Mouse (Mus musculus) neural tube, embryonic 15.5 days (tissue): ENCODE measurements at regions not wholly inside any gene's neighbourhood (a gene's known extent, or its start where the extent isn't known, plus 50 kb on each side); places are given as distances from the start of the nearest gene placed in this dataset.

Source experiments
- ATAC-seq: fragments of 200-750 bp; cut with Nextera tagmentation; 2 replicates; pipeline ENCODE4 v1.8.0; 2017; ENCODE audit warnings: mild to moderate bottlenecking, moderate TSS enrichment, moderate library complexity; ENCODE audit not compliant: low FRiP score
- H3K27ac ChIP-seq: fragments of 300-500 bp; sonication (generic); replicated peaks from 2 replicates; pipeline ENCODE4 v1.5.1; 2015; ENCODE audit warnings: mild to moderate bottlenecking, inconsistent platforms
- H3K27me3 ChIP-seq: fragments of 300-500 bp; sonication (generic); replicated peaks from 2 replicates; pipeline ENCODE4 v1.6.1; 2015; ENCODE audit warnings: inconsistent platforms
- H3K36me3 ChIP-seq: fragments of 300-500 bp; sonication (generic); 2 replicates; pipeline ENCODE4 v1.6.1; 2015; ENCODE audit warnings: inconsistent platforms
- H3K4me1 ChIP-seq: fragments of 300-500 bp; sonication (generic); 2 replicates; pipeline ENCODE4 v1.6.1; 2015; ENCODE audit warnings: inconsistent platforms
- H3K4me2 ChIP-seq: fragments of 300-500 bp; sonication (generic); 2 replicates; pipeline ENCODE4 v1.6.1; 2015; ENCODE audit warnings: inconsistent platforms, mild to moderate bottlenecking, moderate library complexity
- H3K4me3 ChIP-seq: fragments of 300-500 bp; sonication (generic); replicated peaks from 2 replicates; pipeline ENCODE4 v1.5.1; 2015; ENCODE audit warnings: mild to moderate bottlenecking, inconsistent platforms
- H3K9ac ChIP-seq: fragments of 300-500 bp; sonication (generic); replicated peaks from 2 replicates; pipeline ENCODE4 v1.6.1; 2015; ENCODE audit warnings: mild to moderate bottlenecking, inconsistent platforms
- H3K9me3 ChIP-seq: fragments of 300-500 bp; sonication (generic); replicated peaks from 2 replicates; pipeline ENCODE4 v1.6.1; 2016; ENCODE audit warnings: inconsistent platforms
- WGBS: fragments of 180-500 bp; shearing (Covaris S2); methylation state at CpG from one replicate; pipeline ENCODE4 v1.1.7; 2015; ENCODE audit warnings: mixed read lengths; 5-methylcytosine and 5-hydroxymethylcytosine counted together

DNA sequence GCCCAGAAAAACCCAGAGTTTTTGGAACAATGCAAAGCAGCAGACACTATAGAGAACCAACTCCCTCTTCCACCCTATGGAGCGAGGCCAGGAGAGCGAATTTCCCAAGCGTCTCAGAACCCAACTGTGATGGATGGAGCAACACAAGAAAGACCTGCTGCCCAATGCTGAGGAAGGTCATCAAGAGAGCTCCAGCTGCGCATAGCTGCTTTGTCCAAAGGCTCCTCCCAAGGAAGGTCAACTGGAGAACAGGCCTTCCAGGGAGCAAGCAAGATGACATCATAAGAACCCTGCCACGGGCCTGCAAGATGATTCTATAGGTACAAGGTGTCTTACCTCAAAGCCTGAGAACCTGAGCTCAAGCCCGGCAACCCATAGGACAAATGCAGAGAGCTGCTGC lies 104.5 kb upstream of the Lpar1 start:
- H3K9ac ChIP-seq = no peak overlapping the region
- no peak for ATAC-seq
- no peaks in the 10 kb centered on the region for H3K9me3 ChIP-seq
- H3K27me3 ChIP-seq = no peaks in the 10 kb centered on the region
- H3K27ac ChIP-seq = no peak overlapping the region
- H3K36me3 ChIP-seq = no peaks in the 10 kb centered on the region
- no peak overlapping the region for H3K4me2 ChIP-seq
- no peaks in the 10 kb centered on the region for H3K4me1 ChIP-seq
- no peak overlapping the region for H3K4me3 ChIP-seq
- 54% methylated on average over 6 of the region's 6 CpGs for WGBS

DNA sequence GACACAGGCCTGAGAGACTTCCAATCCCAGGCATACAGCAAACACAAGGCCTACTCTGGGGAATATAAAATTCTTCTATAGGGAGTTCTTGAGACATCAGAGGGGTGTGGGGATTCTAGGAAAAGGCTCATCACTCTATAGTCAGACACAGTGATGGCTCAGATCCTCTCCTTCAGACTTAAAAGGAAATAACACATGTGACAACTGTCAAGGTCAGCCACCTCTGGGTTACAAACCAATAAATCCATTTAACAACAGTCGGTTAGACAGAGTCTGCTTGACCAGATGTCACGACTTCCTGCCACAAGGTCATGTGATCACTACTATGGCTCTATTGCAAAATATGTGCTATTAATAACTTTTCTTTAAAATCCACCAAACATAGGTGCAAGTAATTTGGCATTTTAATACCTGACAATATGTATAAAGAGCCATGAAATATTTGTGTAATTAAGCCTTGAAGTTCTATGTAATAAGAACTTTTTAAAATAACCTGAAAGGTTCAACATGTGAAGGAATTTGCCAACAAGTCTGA lies 94.1 kb upstream of the Lpar1 start:
- Histone ChIP-seq H3K4me1 (no peaks in the 10 kb centered on the region), H3K36me3 (no peaks in the 10 kb centered on the region), H3K9ac (no peak overlapping the region), H3K9me3 (no peaks in the 10 kb centered on the region), H3K4me2 (no peak overlapping the region), H3K4me3 (no peak overlapping the region), H3K27me3 (no peaks in the 10 kb centered on the region), H3K27ac (no peak overlapping the region)
- ATAC-seq = no peak
- 73% methylated on average over 2 of the region's 2 CpGs for WGBS

DNA sequence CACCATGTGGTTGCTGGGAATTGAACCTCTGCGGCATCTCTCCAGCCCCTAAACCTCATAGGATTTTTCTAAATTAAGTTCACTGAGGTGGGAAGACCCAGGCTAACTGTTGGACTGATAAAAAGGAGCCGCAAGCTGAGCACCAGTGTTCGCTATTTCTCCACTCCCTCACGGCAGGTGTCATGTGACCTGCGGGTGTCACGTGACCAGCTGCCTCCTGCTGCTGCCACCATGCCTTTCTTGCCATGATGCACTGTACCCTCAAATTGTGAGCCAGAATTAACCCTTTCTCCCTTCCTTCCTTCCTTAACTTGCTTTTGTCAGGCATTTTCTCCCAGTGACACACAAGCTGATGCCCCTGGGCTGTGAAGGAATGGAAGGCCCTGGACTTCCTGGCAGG lies 93.1 kb upstream of the Lpar1 start:
- Histone ChIP-seq H3K27ac (no peak overlapping the region), H3K27me3 (no peaks in the 10 kb centered on the region), H3K4me2 (no peak overlapping the region), H3K4me3 (no peak overlapping the region), H3K4me1 (no peaks in the 10 kb centered on the region), H3K36me3 (no peaks in the 10 kb centered on the region), H3K9me3 (no peaks in the 10 kb centered on the region), H3K9ac (no peak overlapping the region)
- 90% methylated on average over 6 of the region's 6 CpGs for WGBS
- no peak for ATAC-seq

DNA sequence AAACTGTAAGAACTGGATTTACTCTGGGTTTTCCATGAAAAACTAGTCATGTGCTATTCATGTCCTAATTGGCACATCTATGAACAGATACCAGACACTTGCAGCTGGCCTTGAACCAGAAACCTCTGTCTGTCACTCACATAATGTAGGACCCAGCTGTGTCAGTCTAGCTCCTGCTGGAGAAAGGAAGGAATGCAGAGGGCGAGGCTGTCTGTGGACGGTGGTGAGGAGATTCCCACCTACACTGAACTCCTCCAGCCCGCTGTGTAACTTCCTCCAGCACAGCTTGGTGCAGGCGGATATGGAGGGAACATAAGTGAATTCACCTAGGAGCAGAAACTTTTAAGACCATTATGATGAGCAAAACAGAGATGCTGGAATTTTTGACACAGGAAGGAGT lies 89.7 kb upstream of the Lpar1 start:
- Histone ChIP-seq H3K27me3 (no peaks in the 10 kb centered on the region), H3K9ac (no peak overlapping the region), H3K27ac (no peak overlapping the region), H3K9me3 (no peaks in the 10 kb centered on the region), H3K36me3 (no peaks in the 10 kb centered on the region), H3K4me2 (no peak overlapping the region), H3K4me3 (no peak overlapping the region), H3K4me1 (no peaks in the 10 kb centered on the region)
- WGBS = 73% methylated on average over 4 of the region's 4 CpGs
- ATAC-seq = no peak

DNA sequence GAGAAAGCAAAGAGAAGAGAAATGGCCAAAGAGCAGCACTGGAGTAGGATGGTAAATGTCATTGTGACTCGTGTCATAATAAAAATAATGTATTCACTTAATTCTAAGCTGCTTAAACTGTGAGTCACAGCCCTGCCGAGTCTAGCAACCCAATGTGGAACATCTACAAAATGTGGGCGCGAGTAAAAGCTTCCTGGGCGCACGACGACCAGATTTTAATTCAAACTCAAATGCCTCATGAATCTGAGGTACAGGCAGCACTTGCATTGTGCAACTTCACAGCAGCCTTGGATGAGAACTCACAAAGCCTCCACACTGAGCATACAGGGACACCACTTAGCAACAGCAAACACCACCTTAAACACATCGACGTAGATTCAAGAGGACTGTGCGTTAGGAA lies 88.5 kb upstream of the Lpar1 start:
- Histone ChIP-seq H3K27ac (no peak overlapping the region), H3K27me3 (no peaks in the 10 kb centered on the region), H3K4me3 (no peak overlapping the region), H3K4me2 (no peak overlapping the region), H3K9ac (no peak overlapping the region), H3K9me3 (no peaks in the 10 kb centered on the region), H3K4me1 (no peaks in the 10 kb centered on the region), H3K36me3 (no peaks in the 10 kb centered on the region)
- no peak for ATAC-seq
- 90% methylated on average over 10 of the region's 10 CpGs for WGBS

DNA sequence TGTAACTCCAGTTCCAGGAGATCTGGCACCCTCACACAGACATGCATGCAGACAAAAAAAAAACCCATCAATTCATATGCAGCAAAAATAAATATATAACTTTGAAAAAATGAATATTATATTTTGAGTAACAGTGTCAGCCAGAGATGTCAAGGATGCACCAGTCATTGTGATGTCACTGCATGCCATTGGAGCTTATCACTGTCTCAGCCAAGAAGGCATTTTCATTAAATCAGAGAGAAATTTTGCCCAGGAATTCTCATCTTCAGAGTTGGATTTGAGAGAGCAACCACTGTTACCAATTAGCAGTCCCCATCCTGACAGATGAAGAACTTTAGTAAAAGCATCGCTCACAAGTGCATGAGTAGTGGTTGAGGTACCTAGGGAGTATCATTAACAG lies 79.0 kb upstream of the Lpar1 start:
- H3K36me3 ChIP-seq = no peaks in the 10 kb centered on the region
- WGBS = 92% methylated on average over 1 of the region's 1 CpGs
- no peaks in the 10 kb centered on the region for H3K27me3 ChIP-seq
- H3K9ac ChIP-seq = no peak overlapping the region
- no peak overlapping the region for H3K4me3 ChIP-seq
- H3K4me1 ChIP-seq = no peaks in the 10 kb centered on the region
- no peak overlapping the region for H3K4me2 ChIP-seq
- H3K27ac ChIP-seq = no peak overlapping the region
- ATAC-seq = no peak
- H3K9me3 ChIP-seq = no peaks in the 10 kb centered on the region

DNA sequence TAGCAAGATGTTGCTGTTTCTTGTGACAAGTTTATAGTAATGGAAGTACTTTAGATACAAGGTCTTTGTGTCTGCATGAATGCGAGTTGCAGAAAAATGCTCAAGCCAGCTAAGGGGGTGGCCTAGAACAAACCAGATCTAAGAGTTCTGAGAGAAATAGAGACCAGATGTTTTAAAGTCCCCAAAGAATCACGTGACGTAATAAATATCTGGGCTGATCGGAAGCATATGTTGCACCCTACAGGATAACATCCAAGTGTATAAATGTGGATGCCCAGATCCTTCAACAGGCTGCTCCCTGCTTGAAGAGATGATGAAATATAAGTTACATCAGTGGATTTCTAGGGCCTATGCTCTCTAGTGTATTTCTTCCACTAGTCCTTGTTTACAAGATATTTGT lies 77.7 kb upstream of the Lpar1 start:
- Histone ChIP-seq H3K9ac (no peak overlapping the region), H3K27ac (no peak overlapping the region), H3K4me3 (no peak overlapping the region), H3K27me3 (no peaks in the 10 kb centered on the region), H3K4me1 (no peaks in the 10 kb centered on the region), H3K9me3 (no peaks in the 10 kb centered on the region), H3K36me3 (no peaks in the 10 kb centered on the region), H3K4me2 (no peak overlapping the region)
- 78% methylated on average over 4 of the region's 4 CpGs for WGBS
- ATAC-seq = no peak

DNA sequence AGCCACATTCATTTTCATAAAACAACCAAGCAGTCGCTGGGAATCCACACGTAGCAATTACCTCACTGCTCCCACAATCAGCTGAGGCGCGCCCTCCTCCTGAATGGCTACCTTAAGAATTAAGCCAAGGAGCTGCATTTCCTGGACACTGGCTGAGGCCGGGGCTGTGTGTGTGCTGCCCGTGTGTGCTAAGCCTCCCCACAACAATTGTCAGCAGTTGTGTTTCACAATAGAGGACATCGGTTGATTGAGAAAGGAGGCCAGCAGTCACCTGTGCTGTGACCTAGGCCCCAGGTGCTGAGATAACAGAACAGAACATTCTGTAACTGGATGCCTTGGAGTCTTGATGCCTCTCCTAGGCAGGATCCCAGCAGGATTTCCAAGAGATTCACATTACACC lies 73.3 kb upstream of the Lpar1 start:
- no peak overlapping the region for H3K27ac ChIP-seq
- no peaks in the 10 kb centered on the region for H3K36me3 ChIP-seq
- H3K4me1 ChIP-seq = no peaks in the 10 kb centered on the region
- no peaks in the 10 kb centered on the region for H3K9me3 ChIP-seq
- no peak for ATAC-seq
- no peak overlapping the region for H3K4me3 ChIP-seq
- 69% methylated on average over 7 of the region's 7 CpGs for WGBS
- no peak overlapping the region for H3K4me2 ChIP-seq
- H3K9ac ChIP-seq = no peak overlapping the region
- H3K27me3 ChIP-seq = no peaks in the 10 kb centered on the region

DNA sequence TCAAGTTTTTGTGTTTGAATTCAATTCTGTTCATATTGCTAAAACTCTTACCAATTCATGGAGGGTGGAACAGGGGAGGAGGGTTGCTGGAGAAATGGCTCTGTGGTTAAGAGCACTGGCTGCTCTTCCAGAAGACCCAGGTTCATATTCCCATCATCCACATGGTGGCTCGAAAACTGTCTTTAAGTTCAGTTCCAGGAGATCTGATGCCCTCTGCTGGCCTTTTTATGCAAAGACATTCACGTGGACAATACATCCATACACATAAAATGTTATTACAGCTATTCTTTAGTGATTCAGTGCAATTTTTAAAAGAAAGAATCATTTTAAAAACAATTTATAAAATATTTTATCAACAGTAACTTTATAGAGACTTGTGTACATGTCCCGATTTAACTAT lies 70.4 kb upstream of the Lpar1 start:
- H3K27ac ChIP-seq = no peak overlapping the region
- no peak for ATAC-seq
- no peak overlapping the region for H3K4me3 ChIP-seq
- no peak overlapping the region for H3K9ac ChIP-seq
- H3K27me3 ChIP-seq = no peaks in the 10 kb centered on the region
- no peaks in the 10 kb centered on the region for H3K9me3 ChIP-seq
- WGBS = 77% methylated on average over 3 of the region's 3 CpGs
- no peak overlapping the region for H3K4me2 ChIP-seq
- no peaks in the 10 kb centered on the region for H3K36me3 ChIP-seq
- H3K4me1 ChIP-seq = no peaks in the 10 kb centered on the region

DNA sequence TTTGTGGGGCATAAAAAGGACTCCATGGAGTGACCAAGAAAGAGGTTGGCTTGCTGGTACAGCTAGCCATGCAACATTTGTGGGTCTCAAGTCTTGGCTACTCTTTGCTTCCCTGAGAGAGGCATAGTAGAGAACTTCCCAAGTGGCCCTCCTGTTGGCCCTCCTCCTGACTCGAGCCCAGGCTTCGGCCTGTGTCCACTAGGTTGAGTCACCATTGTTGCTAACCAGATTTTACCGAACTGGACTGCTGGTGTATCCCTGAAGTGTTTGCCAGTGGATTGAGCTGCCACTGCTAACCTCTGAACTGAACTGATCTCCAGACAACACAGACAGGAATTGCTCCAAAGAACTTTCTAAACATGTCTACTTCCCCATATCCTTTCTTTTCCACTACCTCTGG lies 66.9 kb upstream of the Lpar1 start:
- Histone ChIP-seq H3K4me1 (no peaks in the 10 kb centered on the region), H3K4me3 (no peak overlapping the region), H3K9ac (no peak overlapping the region), H3K9me3 (no peaks in the 10 kb centered on the region), H3K27ac (no peak overlapping the region), H3K4me2 (no peak overlapping the region), H3K27me3 (no peaks in the 10 kb centered on the region), H3K36me3 (no peaks in the 10 kb centered on the region)
- WGBS = 92% methylated on average over 3 of the region's 3 CpGs
- no peak for ATAC-seq

DNA sequence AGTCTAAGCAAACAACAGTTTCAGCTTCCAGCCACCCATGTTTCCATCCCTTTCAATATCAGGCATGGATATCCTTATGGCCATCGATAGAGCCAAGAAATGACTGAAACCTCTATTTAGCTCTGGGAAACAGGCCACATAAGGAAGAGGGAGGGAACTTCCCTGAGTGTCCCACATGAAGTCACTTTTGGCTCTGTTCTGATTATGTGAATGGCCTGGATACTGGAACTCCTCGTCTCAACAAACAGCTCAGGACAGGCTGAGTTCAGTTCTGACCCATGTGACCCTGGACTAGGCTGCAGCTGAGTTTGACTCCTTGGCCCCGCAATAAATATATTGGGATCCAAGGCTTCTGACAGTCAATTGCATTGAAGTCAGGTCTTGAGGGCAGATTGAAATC lies 63.6 kb upstream of the Lpar1 start:
- H3K9me3 ChIP-seq = no peaks in the 10 kb centered on the region
- H3K4me2 ChIP-seq = no peak overlapping the region
- H3K36me3 ChIP-seq = no peaks in the 10 kb centered on the region
- H3K27me3 ChIP-seq = no peaks in the 10 kb centered on the region
- no peak overlapping the region for H3K9ac ChIP-seq
- WGBS = 89% methylated on average over 3 of the region's 3 CpGs
- no peak for ATAC-seq
- H3K27ac ChIP-seq = no peak overlapping the region
- H3K4me1 ChIP-seq = no peaks in the 10 kb centered on the region
- H3K4me3 ChIP-seq = no peak overlapping the region

DNA sequence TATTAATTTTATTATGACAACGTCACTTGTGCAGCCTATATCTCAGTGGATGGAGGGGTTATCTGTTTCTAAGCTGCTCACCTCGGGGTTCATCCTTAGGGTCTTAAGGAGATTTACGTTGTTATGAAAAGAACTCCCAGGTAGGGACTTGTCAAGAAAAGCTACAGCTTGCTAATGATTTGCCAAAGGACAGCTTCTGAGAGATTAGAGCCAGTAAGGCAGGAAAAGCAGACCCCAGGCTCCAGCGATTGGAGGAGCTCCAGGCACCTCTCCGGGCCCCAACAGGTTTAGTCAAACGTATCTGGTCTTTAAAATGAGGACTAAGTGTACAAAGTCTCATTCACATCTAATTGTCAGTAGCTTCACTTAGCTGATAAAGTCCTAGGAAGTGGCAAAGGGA lies 59.8 kb upstream of the Lpar1 start:
- Histone ChIP-seq H3K27ac (no peak overlapping the region), H3K4me1 (no peaks in the 10 kb centered on the region), H3K27me3 (no peaks in the 10 kb centered on the region), H3K9ac (no peak overlapping the region), H3K36me3 (no peaks in the 10 kb centered on the region), H3K9me3 (no peaks in the 10 kb centered on the region), H3K4me2 (no peak overlapping the region), H3K4me3 (no peak overlapping the region)
- no peak for ATAC-seq
- 76% methylated on average over 6 of the region's 6 CpGs for WGBS

DNA sequence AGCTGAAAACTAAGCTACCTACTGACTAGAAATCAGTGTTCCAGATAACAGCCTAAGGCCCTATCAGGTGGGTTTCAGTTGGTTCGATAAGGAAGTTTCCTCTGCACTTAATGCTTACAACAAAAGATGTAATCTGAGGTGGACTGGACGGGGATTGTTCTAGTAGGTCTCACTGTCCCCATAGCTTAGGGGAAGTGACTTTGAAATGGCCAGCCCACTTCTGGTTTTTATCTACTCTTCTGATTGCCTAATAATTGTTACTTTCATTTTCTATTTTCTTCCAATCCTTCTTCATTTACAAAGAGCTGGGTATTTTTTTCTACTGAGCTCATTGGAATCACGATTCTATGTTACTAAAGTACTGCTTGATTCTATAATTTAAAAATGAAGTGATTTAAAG lies 59.3 kb upstream of the Lpar1 start:
- no peak for ATAC-seq
- Histone ChIP-seq H3K4me1 (no peaks in the 10 kb centered on the region), H3K9ac (no peak overlapping the region), H3K4me2 (no peak overlapping the region), H3K36me3 (no peaks in the 10 kb centered on the region), H3K27me3 (no peaks in the 10 kb centered on the region), H3K4me3 (no peak overlapping the region), H3K27ac (no peak overlapping the region), H3K9me3 (no peaks in the 10 kb centered on the region)
- 93% methylated on average over 3 of the region's 3 CpGs for WGBS
